Mouse (Mus musculus) lung, postnatal 0 days (tissue): ENCODE results near the gene Pusl1.

Source experiments
- CTCF ChIP-seq: IDR thresholded peaks from 2 replicates; pipeline ENCODE4 v1.5.1; 2016; ENCODE audit warnings: antibody characterized with exemption, mild to moderate bottlenecking
- EP300 ChIP-seq: IDR thresholded peaks from 2 replicates; pipeline ENCODE4 v1.6.1; 2016; ENCODE audit warnings: antibody characterized with exemption, mild to moderate bottlenecking, control low read depth

DNA sequence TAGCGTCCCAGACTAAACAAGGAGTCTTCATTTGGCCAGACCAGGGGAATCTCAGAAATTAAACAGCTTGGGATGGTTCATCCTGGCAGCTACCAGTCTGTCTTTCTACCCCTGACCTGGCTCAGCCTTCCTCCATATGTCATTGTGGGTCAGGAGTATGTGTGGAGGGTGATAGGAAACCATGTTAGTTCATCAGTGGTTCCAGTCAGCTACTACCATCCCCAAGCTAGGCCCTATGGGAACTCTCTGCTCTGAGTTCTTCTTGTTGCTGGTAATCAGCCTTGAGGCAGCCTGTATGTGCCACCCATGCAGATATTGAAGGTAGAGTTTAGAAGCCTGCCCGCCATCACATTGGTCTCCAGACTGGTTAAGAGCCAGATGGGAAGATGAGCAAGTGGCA lies 6.7 kb upstream of the Pusl1 start:
- TF ChIP-seq CTCF (no peak), EP300 (no peak)
